In the genomic region with DNA sequence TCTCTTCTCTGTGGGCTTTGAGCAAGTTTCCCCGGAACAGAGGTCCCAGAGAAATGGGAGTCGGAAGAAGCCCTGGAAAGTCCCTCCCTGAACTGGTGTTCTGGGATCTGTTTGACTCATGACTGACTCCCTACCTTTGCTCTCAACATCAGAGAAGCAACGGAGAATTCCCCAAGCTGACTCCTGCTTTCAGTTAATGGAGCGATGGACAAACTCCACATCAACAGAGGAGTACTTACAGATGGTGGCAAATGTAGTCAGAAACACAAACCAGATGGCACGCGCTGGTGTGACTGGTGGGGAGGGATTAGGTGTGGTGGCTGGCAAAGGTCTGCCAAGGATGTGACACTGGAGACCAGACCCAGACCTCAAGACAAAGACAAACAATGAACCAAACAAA, we compare ENCODE assay signal across 10 mouse cellular contexts. TPM values are rescaled to one million over a fixed set of nuclear protein-coding genes. Genes with fewer than 3 reads are reported as not detected.
DNase-seq lines count a peak whose midpoint lies in the region; ATAC-seq lines count a peak whose summit lies in the region.
"Had no signal": no experiment of that assay in that cellular context is flagged by ENCODE, and none has a peak within 500 bp of the region (broad histone marks: within the 10 kb centered on the region; RNA-seq: fewer than 3 reads in every experiment).

No protein-coding gene starts in this region.

- 66% methylated on average over 6 of the region's 6 CpGs for WGBS in neural tube, embryonic 12.5 days
- WGBS in liver, embryonic 13.5 days (ENCODE audit: insufficient replicate concordance): 58% methylated on average over 6 of the region's 6 CpGs

- DNase-seq in embryo, embryonic 11 days: peak; percentile 10
- DNase-seq in embryo, embryonic 10 days (ENCODE audit: low spot score): no peak
- no peak for DNase-seq in neural tube, embryonic 10.5 days (ENCODE audit: extremely low spot score, low spot score)
- no peak for DNase-seq in liver, embryonic 13.5 days
- DNase-seq in ovary, postnatal 14 days (ENCODE audit: low spot score): no peak
- DNase-seq in cerebellum, postnatal 36 days: no peak

- no peak overlapping the region for H3K9ac ChIP-seq in neural tube, embryonic 12.5 days
- no peak overlapping the region for H3K9ac ChIP-seq in liver, embryonic 13.5 days

- 0 out of 2 replicates have a peak, but pooled peaks cover 9% of the 10 kb centered on the region for H3K27me3 ChIP-seq in neural tube, embryonic 12.5 days (replicated peaks)
- H3K27me3 ChIP-seq in liver, embryonic 13.5 days: peaks cover 47% of the 10 kb centered on the region

- 0 out of 2 replicates have a peak, but pooled peaks cover 4% of the 10 kb centered on the region for H3K4me1 ChIP-seq in neural tube, embryonic 12.5 days
- peaks cover 11% of the 10 kb centered on the region for H3K4me1 ChIP-seq in liver, embryonic 13.5 days (replicated peaks)

- no peak for ATAC-seq in neural tube, embryonic 12.5 days (ENCODE audit: low FRiP score, low read depth)
- ATAC-seq in liver, embryonic 13.5 days (ENCODE audit: low read depth): no peak
- ATAC-seq in monocyte, adult 5-6 weeks (replicated peaks; ENCODE audit: insufficient number of reproducible peaks, low FRiP score, low TSS enrichment, poor library complexity, severe bottlenecking): no peak
- ATAC-seq: activated CD4-positive, CD25-positive, alpha-beta regulatory T cell, adult 4 months had no signal

- no peaks in the 10 kb centered on the region for H3K9me3 ChIP-seq in neural tube, embryonic 12.5 days
- no peaks in the 10 kb centered on the region for H3K9me3 ChIP-seq in liver, embryonic 13.5 days (replicated peaks)

- H3K4me2 ChIP-seq in neural tube, embryonic 12.5 days (replicated peaks): peak overlapping the region; percentile 36
- H3K4me2 ChIP-seq in liver, embryonic 13.5 days: peak overlapping the region; percentile 19

- H3K36me3 ChIP-seq in neural tube, embryonic 12.5 days: no peaks in the 10 kb centered on the region
- no peaks in the 10 kb centered on the region for H3K36me3 ChIP-seq in liver, embryonic 13.5 days

- no peak overlapping the region for H3K4me3 ChIP-seq in neural tube, embryonic 12.5 days
- H3K4me3 ChIP-seq in liver, embryonic 13.5 days (replicated peaks): 0 out of 2 replicates have a peak overlapping the region, but pooled peaks have one; percentile 11

- H3K27ac ChIP-seq in neural tube, embryonic 12.5 days: no peak overlapping the region
- H3K27ac ChIP-seq in liver, embryonic 13.5 days: no peak overlapping the region

RNA-seq across cellular contexts. Expression of a gene that starts 5.8 kb away (rescaled TPM):
- polyA plus RNA-seq in neural tube, embryonic 12.5 days (2016; fragmentation: Nextera tagmentation; extraction: Ambion mirVana): 0.20 TPM in 1 of 2 replicates, not detected in the other
- not detected in 2 replicates for polyA plus RNA-seq in liver, embryonic 13.5 days (2015; fragmentation: Nextera tagmentation; extraction: Ambion mirVana)
- not detected in 3 replicates for total RNA-seq in monocyte, adult 5-6 weeks (2017)
- polyA plus RNA-seq: activated CD4-positive, CD25-positive, alpha-beta regulatory T cell, adult 4 months; neural tube, embryonic 11.5 days had no signal

RNA-seq across cellular contexts. Expression of a gene that starts 25.3 kb away (rescaled TPM):
- 0.65 TPM in 1 of 2 replicates, not detected in the other for polyA plus RNA-seq in neural tube, embryonic 12.5 days (2016; fragmentation: Nextera tagmentation; extraction: Ambion mirVana)
- 0.06 TPM in 1 of 2 replicates, not detected in the other for polyA plus RNA-seq in liver, embryonic 13.5 days (2015; fragmentation: Nextera tagmentation; extraction: Ambion mirVana)
- total RNA-seq in monocyte, adult 5-6 weeks (2017): 0.32 to 0.57 TPM in 2 of 3 replicates, not detected in the other

RNA-seq across cellular contexts. Expression of a gene that starts 28.6 kb away (rescaled TPM):
- polyA plus RNA-seq in neural tube, embryonic 12.5 days (2016; fragmentation: Nextera tagmentation; extraction: Ambion mirVana): not detected in 2 replicates
- 0.09 TPM in 1 of 2 replicates, not detected in the other for polyA plus RNA-seq in liver, embryonic 13.5 days (2015; fragmentation: Nextera tagmentation; extraction: Ambion mirVana)
- total RNA-seq in monocyte, adult 5-6 weeks (2017): not detected in 3 replicates
- polyA plus RNA-seq: activated CD4-positive, CD25-positive, alpha-beta regulatory T cell, adult 4 months; neural tube, embryonic 11.5 days had no signal

RNA-seq across cellular contexts. Expression of a gene that starts 30.8 kb away (rescaled TPM):
- 0.28 TPM in 2 replicates for polyA plus RNA-seq in neural tube, embryonic 12.5 days (2016; fragmentation: Nextera tagmentation; extraction: Ambion mirVana)
- polyA plus RNA-seq in liver, embryonic 13.5 days (2015; fragmentation: Nextera tagmentation; extraction: Ambion mirVana): 0.17 and 0.18 TPM in 2 replicates
- total RNA-seq in monocyte, adult 5-6 weeks (2017): 0.49 TPM in 1 of 3 replicates, not detected in the others
- polyA plus RNA-seq: activated CD4-positive, CD25-positive, alpha-beta regulatory T cell, adult 4 months had no signal

RNA-seq across cellular contexts. Expression of a gene that starts 46.6 kb away (rescaled TPM):
- 0.09 TPM in 1 of 2 replicates, not detected in the other for polyA plus RNA-seq in neural tube, embryonic 12.5 days (2016; fragmentation: Nextera tagmentation; extraction: Ambion mirVana)
- 0.20 TPM in 1 of 2 replicates, not detected in the other for polyA plus RNA-seq in liver, embryonic 13.5 days (2015; fragmentation: Nextera tagmentation; extraction: Ambion mirVana)
- total RNA-seq in monocyte, adult 5-6 weeks (2017): 1.4 to 2.3 TPM (median 1.5 TPM) in 3 replicates
- polyA plus RNA-seq: neural tube, embryonic 11.5 days had no signal
